Comparison of ENCODE assay signal across 13 mouse cellular contexts in the genomic region with DNA sequence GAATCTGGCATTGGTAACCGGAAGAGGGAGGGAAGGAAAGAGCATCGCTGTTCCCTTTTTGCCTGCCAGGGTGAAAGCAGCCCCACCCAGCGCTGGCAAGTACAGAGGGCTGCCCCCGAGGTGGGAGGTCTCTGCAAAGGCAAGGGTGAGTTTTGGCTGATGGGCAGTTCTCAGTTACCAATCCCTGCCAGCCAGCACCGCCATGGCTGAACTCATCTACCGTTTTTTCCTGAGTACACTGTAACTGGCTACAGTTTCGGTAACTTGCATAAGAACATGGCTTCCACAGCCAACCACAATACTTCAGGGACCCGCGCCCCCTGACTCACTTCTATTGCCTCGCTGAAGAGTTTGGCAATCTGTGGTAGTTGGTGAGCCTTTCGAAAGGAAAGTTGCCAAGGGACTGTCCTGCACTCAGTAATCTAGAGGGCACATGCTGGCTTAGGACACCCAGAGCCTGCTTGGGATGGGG. TPM values are rescaled to one million over a fixed set of nuclear protein-coding genes. Genes with fewer than 3 reads are reported as not detected.
DNase-seq lines count a peak whose midpoint lies in the region; ATAC-seq and TF ChIP-seq lines count a peak whose summit lies in the region.
"Had no signal": no experiment of that assay in that cellular context is flagged by ENCODE, and none has a peak within 500 bp of the region (broad histone marks: within the 10 kb centered on the region; RNA-seq: fewer than 3 reads in every experiment).

No protein-coding gene starts in this region.

- DNase-seq in cerebellum, adult 9-11 months, result peak; percentile 40
- no peak for DNase-seq in cerebellum, postnatal 36 days
- peak; percentile 57 to 60 for DNase-seq in lung, adult 18-20 months
- DNase-seq in lung, postnatal 0 days (ENCODE audit: low spot score), result no peak
- peak; percentile 58 for DNase-seq in lung, postnatal 36 days
- DNase-seq in layer of hippocampus, adult 9-10 months (ENCODE audit: low spot score), result no peak

- H3K27me3 ChIP-seq in lung, postnatal 0 days (replicated peaks; ENCODE audit: insufficient read depth, low read length), result no peaks in the 10 kb centered on the region
- H3K27me3 ChIP-seq: forebrain, embryonic 13.5 days; hindbrain, embryonic 15.5 days; lung, embryonic 15.5 days had no signal

- no peaks in the 10 kb centered on the region for H3K9me3 ChIP-seq in lung, postnatal 0 days (ENCODE audit: low read length)
- H3K9me3 ChIP-seq: forebrain, embryonic 13.5 days; hindbrain, embryonic 15.5 days; lung, embryonic 15.5 days had no signal

- H3K9ac ChIP-seq in lung, postnatal 0 days (replicated peaks; ENCODE audit: low read depth), result no peak overlapping the region
- H3K9ac ChIP-seq: forebrain, embryonic 13.5 days; hindbrain, embryonic 15.5 days; lung, embryonic 15.5 days had no signal

- no peaks in the 10 kb centered on the region for H3K4me1 ChIP-seq in lung, postnatal 0 days (ENCODE audit: insufficient read depth, low read depth, low read length)
- peaks cover 5% of the 10 kb centered on the region for H3K4me1 ChIP-seq in embryonic fibroblast, embryonic 13.5 days (ENCODE audit: control insufficient read depth, insufficient read depth, low read length)
- H3K4me1 ChIP-seq: lung, embryonic 15.5 days had no signal

- H3K4me2 ChIP-seq in lung, postnatal 0 days (replicated peaks; ENCODE audit: low read depth, low read length), result no peak overlapping the region
- H3K4me2 ChIP-seq: forebrain, embryonic 13.5 days; hindbrain, embryonic 15.5 days; lung, embryonic 15.5 days had no signal

- no peak for TF ChIP-seq CTCF in lung, postnatal 0 days (IDR thresholded peaks at IDR 0.05)
- TF ChIP-seq CTCF in embryonic fibroblast, embryonic 13.5 days (IDR thresholded peaks at IDR 0.05; ENCODE audit: borderline replicate concordance, insufficient read depth, low read length), result no peak

- no peak for ATAC-seq in lung, postnatal 0 days
- no peak for ATAC-seq in monocyte, adult 5-6 weeks (replicated peaks; ENCODE audit: insufficient number of reproducible peaks, low FRiP score, low TSS enrichment, poor library complexity, severe bottlenecking)
- ATAC-seq: forebrain, embryonic 13.5 days had no signal

- peaks cover 25% of the 10 kb centered on the region for H3K36me3 ChIP-seq in lung, postnatal 0 days (ENCODE audit: insufficient read depth, low read length)

- no peak for TF ChIP-seq POLR2A in embryonic fibroblast, embryonic 13.5 days (IDR thresholded peaks at IDR 0.05; ENCODE audit: low read depth, low read length)

- no peak for TF ChIP-seq EP300 in lung, postnatal 0 days (IDR thresholded peaks at IDR 0.05)

- H3K27ac ChIP-seq in lung, postnatal 0 days (ENCODE audit: low read length), result no peak overlapping the region
- peak overlapping the region; percentile 24 for H3K27ac ChIP-seq in embryonic fibroblast, embryonic 13.5 days (ENCODE audit: insufficient read depth, low read length)
- H3K27ac ChIP-seq: forebrain, embryonic 13.5 days; lung, embryonic 15.5 days had no signal

- 73% methylated on average over 11 of the region's 11 CpGs for WGBS in lung, postnatal 0 days

- H3K4me3 ChIP-seq in lung, postnatal 0 days (ENCODE audit: low read depth, low read length), result no peak overlapping the region
- no peak overlapping the region for H3K4me3 ChIP-seq in embryonic fibroblast, embryonic 13.5 days (ENCODE audit: insufficient read depth, low read length)
- H3K4me3 ChIP-seq: forebrain, embryonic 13.5 days; hindbrain, embryonic 15.5 days; lung, embryonic 15.5 days had no signal

RNA-seq across cellular contexts. Expression of a gene that starts 29.5 kb away (rescaled TPM):
- polyA plus RNA-seq in lung, postnatal 0 days (2015; fragmentation: Nextera tagmentation; extraction: Ambion mirVana), result 0.84 and 1.1 TPM in 2 replicates
- not detected in 2 replicates for polyA plus RNA-seq in embryonic fibroblast, embryonic 13.5 days (2011; ENCODE audit: insufficient read length, low read depth, missing spikeins)
- total RNA-seq in monocyte, adult 5-6 weeks (2017), result not detected in 3 replicates
- total RNA-seq: neutrophil, adult 5-6 weeks had no signal
- polyA plus RNA-seq: forebrain, embryonic 13.5 days had no signal

RNA-seq across cellular contexts. Expression of a gene that starts 35.4 kb away (rescaled TPM):
- polyA plus RNA-seq in lung, postnatal 0 days (2015; fragmentation: Nextera tagmentation; extraction: Ambion mirVana), result 0.10 TPM in 1 of 2 replicates, not detected in the other
- 6.3 and 8.9 TPM in 2 replicates for polyA plus RNA-seq in embryonic fibroblast, embryonic 13.5 days (2011; ENCODE audit: insufficient read length, low read depth, missing spikeins)
- not detected in 3 replicates for total RNA-seq in monocyte, adult 5-6 weeks (2017)
- total RNA-seq: layer of hippocampus, postnatal 25 days; neutrophil, adult 5-6 weeks had no signal
- polyA plus RNA-seq: forebrain, embryonic 13.5 days; hindbrain, embryonic 15.5 days; lung, embryonic 15.5 days had no signal

Comparison
In these comparisons a context has a peak if more than half of its experiments do, and no peak if none do; other contexts are left out.
1. DNase-seq: peak in cerebellum, adult 9-11 months (single experiment), lung, adult 18-20 months (2 of 2) and lung, postnatal 36 days (single experiment); none in cerebellum, postnatal 36 days (0 of 2), lung, postnatal 0 days (single experiment) and layer of hippocampus, adult 9-10 months (single experiment).